Mouse (Mus musculus) embryonic facial prominence, embryonic 15.5 days (tissue): ENCODE measurements at regions not wholly inside any gene's neighbourhood (a gene's known extent, or its start where the extent isn't known, plus 50 kb on each side); places are given as distances from the start of the nearest gene placed in this dataset.

Experiments
- ATAC-seq: fragments of 200-750 bp; cut with Nextera tagmentation; 2 replicates; pipeline ENCODE4 v1.8.0; 2017; ENCODE audit warnings: low read depth, moderate TSS enrichment; ENCODE audit not compliant: insufficient number of reproducible peaks, low FRiP score, low TSS enrichment
- H3K27ac ChIP-seq: fragments of 300-500 bp; sonication (generic); replicated peaks from 2 replicates; pipeline ENCODE4 v1.5.1; 2015; ENCODE audit warnings: mild to moderate bottlenecking, inconsistent platforms
- H3K27me3 ChIP-seq: fragments of 300-500 bp; sonication (generic); 2 replicates; pipeline ENCODE4 v1.6.1; 2015; ENCODE audit warnings: inconsistent platforms
- H3K36me3 ChIP-seq: fragments of 300-500 bp; sonication (generic); 2 replicates; pipeline ENCODE4 v1.6.1; 2015; ENCODE audit warnings: mild to moderate bottlenecking, inconsistent platforms
- H3K4me1 ChIP-seq: fragments of 300-500 bp; sonication (generic); 2 replicates; pipeline ENCODE4 v1.6.1; 2015; ENCODE audit warnings: inconsistent platforms
- H3K4me2 ChIP-seq: fragments of 300-500 bp; sonication (generic); replicated peaks from 2 replicates; pipeline ENCODE4 v1.6.1; 2015; ENCODE audit warnings: mild to moderate bottlenecking, inconsistent platforms
- H3K4me3 ChIP-seq: fragments of 300-500 bp; sonication (generic); replicated peaks from 2 replicates; pipeline ENCODE4 v1.5.1; 2015; ENCODE audit warnings: mild to moderate bottlenecking, inconsistent platforms
- H3K9ac ChIP-seq: fragments of 300-500 bp; sonication (generic); 2 replicates; pipeline ENCODE4 v1.6.1; 2015; ENCODE audit warnings: inconsistent platforms
- H3K9me3 ChIP-seq: fragments of 300-500 bp; sonication (generic); replicated peaks from 2 replicates; pipeline ENCODE4 v1.6.1; 2016; ENCODE audit warnings: inconsistent platforms
- WGBS: fragments of 180-500 bp; shearing (Covaris S2); methylation state at CpG from one replicate; pipeline ENCODE4 v1.1.7; 2015; 5-methylcytosine and 5-hydroxymethylcytosine counted together

DNA sequence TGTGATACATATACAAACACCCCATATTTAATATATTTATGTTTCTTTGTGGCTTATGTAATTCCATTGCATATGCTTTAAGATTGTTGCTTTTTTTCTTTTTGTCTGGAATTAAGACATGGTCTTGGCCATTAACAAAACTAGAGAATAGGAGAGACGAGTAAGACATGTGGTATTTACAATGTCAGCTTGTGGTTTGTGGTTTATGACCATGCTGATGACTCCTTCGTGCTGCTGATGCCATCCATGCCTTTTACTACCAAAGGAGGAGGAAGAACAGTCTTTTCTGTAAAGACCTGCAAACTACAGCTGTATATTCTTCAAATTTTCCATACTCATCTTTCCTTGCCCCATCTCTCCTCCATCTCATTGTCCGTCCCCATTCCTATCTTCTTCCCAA is 552.7 kb downstream of the Hdgfl1 start:
- 43% methylated on average over 3 of the region's 3 CpGs for WGBS
- Histone ChIP-seq H3K4me1 (no peaks in the 10 kb centered on the region), H3K27ac (no peak overlapping the region), H3K4me3 (no peak overlapping the region), H3K9ac (no peak overlapping the region), H3K9me3 (no peaks in the 10 kb centered on the region), H3K36me3 (no peaks in the 10 kb centered on the region), H3K27me3 (no peaks in the 10 kb centered on the region), H3K4me2 (no peak overlapping the region)
- no peak for ATAC-seq

DNA sequence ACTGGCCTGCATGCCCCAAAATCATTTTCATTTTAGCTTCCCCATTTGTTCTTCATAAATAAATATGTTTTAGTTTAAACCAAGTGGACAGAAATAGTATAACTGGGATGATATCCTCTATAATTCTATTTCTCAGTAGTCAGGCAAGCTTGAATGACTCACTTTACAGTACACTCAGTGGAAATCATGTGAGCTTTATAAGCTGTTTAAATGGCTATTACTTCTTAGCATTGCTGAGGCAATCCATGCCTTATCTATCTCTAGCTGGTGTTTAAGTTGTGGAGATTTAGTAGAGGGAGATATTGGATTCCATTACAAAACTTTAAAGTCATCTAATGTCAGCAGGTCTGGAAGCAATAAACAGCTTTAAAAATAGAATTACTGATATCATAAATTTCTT is 553.4 kb downstream of the Hdgfl1 start:
- no peak for ATAC-seq
- no peaks in the 10 kb centered on the region for H3K27me3 ChIP-seq
- H3K9ac ChIP-seq: no peak overlapping the region
- no peak overlapping the region for H3K4me3 ChIP-seq
- no peaks in the 10 kb centered on the region for H3K9me3 ChIP-seq
- H3K36me3 ChIP-seq: no peaks in the 10 kb centered on the region
- no peaks in the 10 kb centered on the region for H3K4me1 ChIP-seq
- no peak overlapping the region for H3K4me2 ChIP-seq
- H3K27ac ChIP-seq: no peak overlapping the region

DNA sequence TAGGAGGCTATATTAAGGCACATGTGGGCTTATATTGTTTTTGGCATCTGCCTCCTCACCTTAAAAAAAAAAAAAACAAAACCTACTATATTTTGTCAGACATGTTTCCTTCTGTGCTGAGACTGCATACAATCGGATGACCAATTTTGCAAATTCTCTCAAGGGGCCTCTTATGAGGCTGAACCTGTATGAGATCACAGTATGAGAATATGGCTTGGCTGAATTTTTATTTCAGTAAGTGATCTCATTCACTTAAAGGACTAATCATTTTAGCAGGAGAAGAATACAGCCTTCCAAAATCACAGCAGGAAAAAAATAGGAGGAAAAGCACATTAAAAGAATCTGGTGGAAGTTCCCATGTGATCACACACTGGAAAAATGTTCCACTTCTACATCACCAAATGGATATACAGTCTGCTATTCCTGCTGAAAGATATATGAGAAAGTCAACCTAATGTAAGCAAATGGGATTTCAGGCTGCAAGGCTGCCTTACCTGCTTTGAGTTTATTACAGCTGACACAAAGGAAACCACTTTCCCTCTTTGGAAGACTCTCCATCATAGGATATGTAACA is 564.3 kb downstream of the Hdgfl1 start:
- Histone ChIP-seq H3K27me3 (no peaks in the 10 kb centered on the region), H3K9me3 (no peaks in the 10 kb centered on the region), H3K4me1 (no peaks in the 10 kb centered on the region), H3K36me3 (no peaks in the 10 kb centered on the region), H3K4me3 (no peak overlapping the region), H3K27ac (no peak overlapping the region), H3K4me2 (no peak overlapping the region), H3K9ac (no peak overlapping the region)
- ATAC-seq: no peak
- WGBS: 59% methylated on average over 1 of the region's 1 CpGs

DNA sequence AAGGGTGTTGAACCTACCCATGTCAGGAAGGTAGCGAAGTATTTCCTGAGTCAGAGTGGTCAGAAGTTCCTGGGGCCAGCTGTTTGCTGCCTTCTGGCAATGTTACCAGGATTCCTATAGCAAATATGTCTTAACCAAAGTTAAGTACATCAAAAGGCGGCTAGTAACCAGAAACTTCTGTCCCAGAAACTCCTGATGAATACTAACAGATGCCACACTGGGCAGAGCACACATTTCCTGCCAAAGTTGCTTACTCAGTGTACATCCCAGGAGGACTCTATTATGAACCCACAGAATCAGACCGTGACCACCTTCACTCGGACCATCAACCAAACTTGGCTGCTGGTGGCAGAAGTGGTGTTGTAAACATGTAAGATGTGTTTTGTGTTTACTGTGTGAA is 575.3 kb downstream of the Hdgfl1 start:
- no peak overlapping the region for H3K4me2 ChIP-seq
- no peak for ATAC-seq
- no peaks in the 10 kb centered on the region for H3K27me3 ChIP-seq
- no peaks in the 10 kb centered on the region for H3K4me1 ChIP-seq
- H3K4me3 ChIP-seq: no peak overlapping the region
- H3K36me3 ChIP-seq: no peaks in the 10 kb centered on the region
- H3K27ac ChIP-seq: no peak overlapping the region
- H3K9ac ChIP-seq: no peak overlapping the region
- 33% methylated on average over 4 of the region's 4 CpGs for WGBS
- no peaks in the 10 kb centered on the region for H3K9me3 ChIP-seq

DNA sequence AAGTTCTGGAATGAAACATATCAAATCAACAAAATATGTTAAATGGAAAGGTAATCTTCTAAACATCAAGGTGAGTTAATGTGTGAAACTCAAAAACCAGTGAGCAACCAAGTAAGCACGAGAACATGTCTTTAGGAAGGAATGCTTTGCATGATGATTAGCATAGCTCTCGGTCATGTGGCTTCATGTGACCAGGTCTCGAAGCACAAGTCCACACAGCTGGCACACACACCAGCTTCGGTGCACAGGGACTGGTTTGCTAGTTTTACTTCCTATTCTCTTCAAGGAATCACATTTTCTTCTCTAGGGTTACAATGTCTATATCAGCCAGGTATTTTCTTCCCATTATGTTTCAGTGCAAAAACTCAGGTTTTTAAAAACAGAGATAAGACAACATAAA is 586.1 kb downstream of the Hdgfl1 start:
- H3K9ac ChIP-seq: no peak overlapping the region
- H3K4me2 ChIP-seq: no peak overlapping the region
- H3K4me3 ChIP-seq: no peak overlapping the region
- 84% methylated on average over 4 of the region's 4 CpGs for WGBS
- ATAC-seq: no peak
- no peaks in the 10 kb centered on the region for H3K36me3 ChIP-seq
- no peaks in the 10 kb centered on the region for H3K4me1 ChIP-seq
- H3K27me3 ChIP-seq: no peaks in the 10 kb centered on the region
- H3K27ac ChIP-seq: no peak overlapping the region
- H3K9me3 ChIP-seq: no peaks in the 10 kb centered on the region

DNA sequence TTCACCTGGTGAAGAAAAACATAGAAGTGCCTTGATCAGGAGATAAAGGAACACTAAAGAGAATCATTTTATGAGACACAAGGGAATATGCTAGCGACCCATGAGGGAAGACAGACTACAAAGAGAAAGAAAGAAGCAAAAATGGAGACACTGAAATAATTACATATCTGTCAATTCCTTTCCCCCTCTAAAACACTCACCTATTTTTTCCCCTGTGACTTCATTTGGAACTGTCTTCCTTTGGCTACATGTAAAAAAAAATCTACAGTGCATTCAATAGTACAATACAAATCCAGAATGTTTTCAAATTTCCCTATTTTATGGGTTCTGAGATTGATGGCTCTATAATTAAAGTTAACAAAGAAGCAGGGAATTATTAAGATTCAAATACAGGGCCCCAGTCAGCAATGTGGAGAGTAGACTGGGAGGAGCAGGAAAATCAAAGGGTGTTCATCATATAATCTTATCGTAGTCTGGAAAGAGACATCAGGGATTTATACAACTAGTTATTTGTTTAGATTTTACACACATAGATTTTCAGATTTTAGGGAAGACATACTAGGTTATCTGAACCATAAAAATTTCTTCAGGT is 598.0 kb downstream of the Hdgfl1 start:
- Histone ChIP-seq H3K36me3 (no peaks in the 10 kb centered on the region), H3K4me1 (no peaks in the 10 kb centered on the region)

DNA sequence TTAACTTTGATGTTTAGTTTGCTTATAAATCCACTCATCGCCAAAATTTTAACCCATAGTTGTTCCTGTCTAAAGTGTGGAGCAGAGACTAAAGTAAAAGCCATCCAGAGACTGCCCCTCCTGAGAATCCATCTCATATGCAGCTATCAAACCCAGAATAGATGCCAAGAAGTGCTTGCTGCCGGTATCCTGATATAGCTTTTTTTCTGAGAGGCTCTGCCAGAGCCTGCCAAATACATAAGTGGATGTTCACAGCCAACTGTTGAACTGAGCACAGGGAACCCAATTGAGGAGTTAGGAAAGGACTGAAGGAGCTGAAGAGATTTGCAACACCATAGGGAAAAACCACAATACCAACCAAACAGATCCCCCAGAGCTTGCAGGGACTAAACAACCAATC is 600.3 kb downstream of the Hdgfl1 start:
- H3K9me3 ChIP-seq: no peaks in the 10 kb centered on the region
- no peak overlapping the region for H3K4me2 ChIP-seq
- no peak overlapping the region for H3K27ac ChIP-seq
- H3K4me1 ChIP-seq: no peaks in the 10 kb centered on the region
- no peak overlapping the region for H3K4me3 ChIP-seq
- 58% methylated on average over 2 of the region's 2 CpGs for WGBS
- no peak for ATAC-seq
- no peaks in the 10 kb centered on the region for H3K36me3 ChIP-seq
- no peak overlapping the region for H3K9ac ChIP-seq
- no peaks in the 10 kb centered on the region for H3K27me3 ChIP-seq

More for the DNA sequence above, 598.0 kb downstream of the Hdgfl1 start:
- H3K27me3 ChIP-seq: no peaks in the 10 kb centered on the region
- WGBS: 92% methylated on average over 2 of the region's 2 CpGs
- H3K4me3 ChIP-seq: no peak overlapping the region
- H3K9me3 ChIP-seq: no peaks in the 10 kb centered on the region
- ATAC-seq: no peak
- no peak overlapping the region for H3K4me2 ChIP-seq
- H3K27ac ChIP-seq: no peak overlapping the region
- no peak overlapping the region for H3K9ac ChIP-seq

DNA sequence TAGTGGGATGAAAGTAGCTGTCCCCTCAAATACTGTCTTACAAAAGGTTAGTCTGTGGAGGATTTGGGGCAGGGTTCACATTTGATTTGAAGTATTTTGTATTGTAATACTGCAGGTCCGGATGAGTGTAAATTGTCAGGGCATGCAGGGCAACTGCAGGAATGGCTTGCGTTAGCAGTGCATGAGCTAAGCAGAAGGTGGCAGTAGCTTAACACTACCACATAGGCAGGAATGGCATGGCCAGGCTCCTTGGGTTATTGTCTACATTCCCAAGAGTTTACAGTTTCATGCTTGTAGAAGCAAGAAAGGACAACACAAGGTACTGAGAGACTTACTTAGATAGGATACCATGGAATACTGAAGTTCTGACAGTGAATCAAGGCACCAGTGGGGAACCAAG is 611.3 kb downstream of the Hdgfl1 start:
- no peak overlapping the region for H3K27ac ChIP-seq
- H3K9me3 ChIP-seq: no peaks in the 10 kb centered on the region
- H3K4me2 ChIP-seq: no peak overlapping the region
- no peak overlapping the region for H3K4me3 ChIP-seq
- H3K36me3 ChIP-seq: no peaks in the 10 kb centered on the region
- peaks cover 13% of the 10 kb centered on the region for H3K4me1 ChIP-seq
- no peak overlapping the region for H3K9ac ChIP-seq
- no peaks in the 10 kb centered on the region for H3K27me3 ChIP-seq
- WGBS: 66% methylated on average over 2 of the region's 2 CpGs
- ATAC-seq: no peak

DNA sequence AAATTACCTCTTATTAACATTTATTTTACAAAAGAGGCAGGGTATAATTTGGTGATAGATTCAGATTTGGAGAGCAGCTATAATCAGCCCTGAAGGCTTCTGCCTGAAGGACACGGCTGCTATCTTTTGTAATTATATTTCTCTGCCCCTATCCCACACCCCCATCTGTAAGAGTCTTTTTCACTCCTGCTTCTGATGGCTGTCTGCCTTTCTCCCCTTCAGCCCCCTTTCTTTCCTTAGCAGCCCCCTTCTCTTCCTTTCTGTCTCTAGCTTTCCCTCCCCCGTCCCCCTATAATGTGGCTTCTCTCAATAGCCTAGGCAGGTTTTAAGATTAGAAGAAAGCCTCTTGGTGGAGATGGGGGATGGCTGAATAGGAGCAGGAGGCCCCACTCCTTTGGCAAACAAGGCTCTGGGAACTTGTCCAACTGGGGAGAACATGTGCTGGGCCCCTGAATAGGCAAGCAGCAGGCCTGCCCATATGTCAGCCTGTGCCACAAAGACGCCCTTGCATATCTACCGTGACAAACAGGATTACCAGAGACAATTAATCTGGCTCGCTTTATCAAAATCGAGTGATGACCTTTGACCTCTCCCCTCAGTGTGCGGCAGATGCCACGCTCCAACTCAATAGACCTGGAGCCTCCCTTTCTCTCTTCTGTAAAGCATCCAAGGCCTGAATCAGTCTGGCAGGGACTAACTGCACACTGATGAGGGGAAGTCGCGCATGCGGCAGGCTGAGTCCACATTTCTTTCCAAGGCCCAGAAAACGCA is 615.1 kb downstream of the Hdgfl1 start:
- H3K4me2 ChIP-seq: no peak overlapping the region
- WGBS: 24% methylated on average over 12 of the region's 12 CpGs
- H3K27me3 ChIP-seq: no peaks in the 10 kb centered on the region
- H3K9me3 ChIP-seq: no peaks in the 10 kb centered on the region
- H3K4me1 ChIP-seq: peaks cover 13% of the 10 kb centered on the region
- H3K36me3 ChIP-seq: no peaks in the 10 kb centered on the region
- peak; percentile 85 for ATAC-seq
- peak overlapping the region; percentile 67 for H3K27ac ChIP-seq
- no peak overlapping the region for H3K9ac ChIP-seq
- no peak overlapping the region for H3K4me3 ChIP-seq

DNA sequence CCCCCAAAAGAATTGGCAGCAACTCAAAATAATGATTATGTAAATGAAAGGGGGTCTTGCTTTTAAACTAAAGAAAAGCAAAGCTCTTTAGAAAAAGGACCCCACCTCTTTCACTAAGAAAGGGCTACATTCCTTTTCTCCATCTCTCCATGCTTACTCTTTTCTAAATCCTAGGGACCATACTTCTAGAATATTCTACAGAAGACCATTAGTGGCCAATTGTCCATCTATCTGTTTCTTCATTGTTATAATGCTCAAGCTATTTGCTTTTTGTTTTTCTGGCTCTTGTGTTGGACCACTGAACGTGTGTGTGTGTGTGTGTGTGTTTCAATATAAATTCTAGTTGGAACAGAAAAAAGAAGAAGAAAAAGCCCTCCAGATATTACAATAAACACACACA is 615.7 kb downstream of the Hdgfl1 start:
- Histone ChIP-seq H3K27ac (no peak overlapping the region), H3K4me3 (no peak overlapping the region), H3K9me3 (no peaks in the 10 kb centered on the region), H3K4me2 (no peak overlapping the region), H3K9ac (no peak overlapping the region), H3K4me1 (peaks cover 13% of the 10 kb centered on the region), H3K27me3 (no peaks in the 10 kb centered on the region), H3K36me3 (no peaks in the 10 kb centered on the region)
- WGBS: 52% methylated on average over 1 of the region's 1 CpGs
- ATAC-seq: no peak

DNA sequence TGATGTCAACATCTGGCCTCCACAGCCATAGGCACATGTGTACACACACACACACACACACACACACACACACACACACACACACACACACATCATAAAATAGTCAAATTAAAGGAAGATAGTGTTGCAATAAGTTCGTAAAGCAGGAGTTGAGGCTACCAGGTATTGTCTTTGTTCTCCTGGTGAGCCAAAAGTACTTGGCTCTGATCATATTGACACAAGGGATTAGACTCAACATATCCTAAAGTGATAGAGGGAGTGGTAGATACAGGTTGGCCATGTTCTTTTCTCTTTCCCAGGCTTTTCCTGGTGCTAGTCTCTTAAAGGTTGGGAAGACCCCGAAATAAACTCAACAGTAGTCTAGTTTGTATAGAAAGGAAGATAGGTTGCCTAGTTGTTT is 616.9 kb downstream of the Hdgfl1 start:
- no peak for ATAC-seq
- no peak overlapping the region for H3K4me2 ChIP-seq
- H3K4me1 ChIP-seq: peaks cover 13% of the 10 kb centered on the region
- no peak overlapping the region for H3K27ac ChIP-seq
- no peak overlapping the region for H3K4me3 ChIP-seq
- H3K9ac ChIP-seq: no peak overlapping the region
- WGBS: 87% methylated on average over 2 of the region's 2 CpGs
- H3K36me3 ChIP-seq: no peaks in the 10 kb centered on the region
- H3K27me3 ChIP-seq: no peaks in the 10 kb centered on the region
- H3K9me3 ChIP-seq: no peaks in the 10 kb centered on the region

DNA sequence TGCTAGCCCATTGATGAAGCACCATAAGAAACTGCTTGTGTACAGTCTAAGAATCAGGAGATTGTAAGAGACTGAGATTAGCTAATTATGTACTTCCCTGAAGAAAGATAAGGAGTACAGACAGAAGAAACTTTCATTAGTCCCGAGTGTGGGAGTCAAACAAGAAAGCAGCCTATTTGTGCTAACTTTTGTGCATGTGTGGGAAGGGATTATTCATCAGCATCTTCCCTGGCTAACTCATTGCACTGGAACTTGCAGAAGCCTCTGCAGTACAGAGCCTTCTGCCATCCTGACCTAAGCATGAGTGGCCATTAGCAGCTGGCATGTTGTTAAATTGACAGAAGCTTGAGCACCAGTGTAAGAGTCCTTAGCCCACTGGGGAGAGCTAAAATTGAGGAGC is 619.5 kb downstream of the Hdgfl1 start:
- Histone ChIP-seq H3K9ac (no peak overlapping the region), H3K27me3 (no peaks in the 10 kb centered on the region), H3K27ac (no peak overlapping the region), H3K4me2 (no peak overlapping the region), H3K4me1 (peaks cover 8% of the 10 kb centered on the region), H3K4me3 (no peak overlapping the region), H3K36me3 (no peaks in the 10 kb centered on the region), H3K9me3 (no peaks in the 10 kb centered on the region)
- WGBS: 71% methylated on average over 1 of the region's 1 CpGs
- ATAC-seq: no peak
